Mouse (Mus musculus) kidney, embryonic 16.5 days (tissue): ENCODE measurements around the gene Ttc7. TPM values are rescaled to one million over a fixed set of nuclear protein-coding genes. Genes with fewer than 3 reads are reported as not detected.

Source experiments
- ATAC-seq: fragments of 200-750 bp; cut with Nextera tagmentation; 2 replicates; pipeline ENCODE4 v1.8.0; 2017; ENCODE audit warnings: moderate TSS enrichment; ENCODE audit not compliant: low FRiP score, low TSS enrichment
- H3K27ac ChIP-seq: fragments of 300-500 bp; sonication (generic); 2 replicates; pipeline ENCODE4 v1.5.1; 2014; ENCODE audit warnings: low read length
- H3K27me3 ChIP-seq: fragments of 300-500 bp; sonication (generic); 2 replicates; pipeline ENCODE4 v1.6.1; 2014; ENCODE audit warnings: low read length, control low read depth, mixed read lengths; ENCODE audit not compliant: insufficient read depth
- H3K36me3 ChIP-seq: fragments of 300-500 bp; sonication (generic); 2 replicates; pipeline ENCODE4 v1.6.1; 2014; ENCODE audit warnings: low read length, control low read depth, mixed read lengths; ENCODE audit not compliant: insufficient read depth
- H3K4me1 ChIP-seq: fragments of 300-500 bp; sonication (generic); 2 replicates; pipeline ENCODE4 v1.6.1; 2014; ENCODE audit warnings: low read length, control low read depth, mixed read lengths; ENCODE audit not compliant: insufficient read depth
- H3K4me2 ChIP-seq: fragments of 300-500 bp; sonication (generic); replicated peaks from 2 replicates; pipeline ENCODE4 v1.6.1; 2014; ENCODE audit warnings: low read depth, low read length
- H3K4me3 ChIP-seq: fragments of 300-500 bp; sonication (generic); 2 replicates; pipeline ENCODE4 v1.5.1; 2014; ENCODE audit warnings: mild to moderate bottlenecking, low read length
- H3K9ac ChIP-seq: fragments of 300-500 bp; sonication (generic); replicated peaks from 2 replicates; pipeline ENCODE4 v1.6.1; 2014; ENCODE audit warnings: low read length
- H3K9me3 ChIP-seq: fragments of 300-500 bp; sonication (generic); 2 replicates; pipeline ENCODE4 v1.6.1; 2016; ENCODE audit warnings: low read length, control low read depth
- WGBS: fragments of 180-500 bp; shearing (Covaris S2); extraction: QIAGEN DNeasy Blood & Tissue Kit; methylation state at CpG from one replicate; pipeline ENCODE4 v1.1.7; 2014; 5-methylcytosine and 5-hydroxymethylcytosine counted together
- polyA plus RNA-seq: library from polyadenylated mRNA; unstranded; fragments of >200 nt; fragmentation: Nextera tagmentation; extraction: Ambion mirVana; gene quantifications from 2 replicates; pipeline ENCODE4 v1.2.1, GENCODE M21; 2015

Ttc7 gene
- polyA plus RNA-seq, 1 experiment from 2014 or later = 8.7 TPM

DNA sequence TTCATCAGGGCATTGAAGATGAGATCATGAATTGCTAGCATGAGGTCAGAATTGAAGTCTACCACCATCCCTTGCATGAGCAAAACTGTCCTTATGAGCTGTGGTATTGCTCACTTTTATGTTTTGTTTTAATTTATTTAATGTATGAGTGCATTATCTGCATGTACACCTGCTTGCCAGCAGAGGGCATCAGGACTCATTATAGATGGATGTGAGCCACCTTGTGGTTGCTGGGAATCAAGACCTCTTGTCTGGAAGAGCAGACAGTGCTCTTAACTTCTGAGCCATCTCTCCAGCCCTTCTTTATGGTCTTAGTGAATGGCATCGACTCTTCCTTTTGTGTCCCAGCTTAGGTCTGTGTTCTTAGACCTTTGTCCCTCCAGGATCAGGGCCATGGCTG is 39.0 kb downstream of the Ttc7 start:
- 84% methylated on average over 1 of the region's 1 CpGs for WGBS
- Histone ChIP-seq H3K9ac (no peak overlapping the region), H3K36me3 (no peaks in the 10 kb centered on the region; the same call in 1 of the 2 replicates), H3K27ac (no peak overlapping the region), H3K4me1 (no peaks in the 10 kb centered on the region), H3K4me2 (no peak overlapping the region), H3K9me3 (peaks cover 6% of the 10 kb centered on the region; the same call in 1 of the 2 replicates), H3K27me3 (no peaks in the 10 kb centered on the region), H3K4me3 (no peak overlapping the region)
- no peak for ATAC-seq

DNA sequence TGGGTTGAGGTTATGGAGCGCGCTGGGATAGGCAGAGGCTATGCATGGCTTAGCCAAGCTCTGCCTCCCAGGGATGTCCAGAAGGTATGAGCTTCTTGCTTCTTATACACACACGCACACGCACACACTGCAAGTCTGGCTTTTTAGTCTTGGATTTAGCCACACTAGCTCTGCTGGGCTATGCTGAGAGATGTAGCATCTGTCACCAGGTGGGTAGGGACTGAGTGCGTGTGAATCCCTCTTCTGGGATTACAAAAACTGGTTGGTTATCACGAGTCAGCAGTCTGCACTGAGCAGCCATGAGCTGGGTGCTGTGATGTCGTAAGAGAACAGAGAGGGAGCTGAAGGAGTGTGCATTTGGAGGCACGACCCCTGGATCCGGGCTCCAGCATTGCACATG is 40.5 kb downstream of the Ttc7 start:
- no peaks in the 10 kb centered on the region for H3K27me3 ChIP-seq
- no peak overlapping the region for H3K9ac ChIP-seq
- no peak overlapping the region for H3K4me3 ChIP-seq
- no peak overlapping the region for H3K27ac ChIP-seq
- WGBS = 81% methylated on average over 9 of the region's 9 CpGs
- H3K36me3 ChIP-seq = no peaks in the 10 kb centered on the region; the same call in 1 of the 2 replicates
- no peaks in the 10 kb centered on the region for H3K4me1 ChIP-seq
- ATAC-seq = no peak
- H3K9me3 ChIP-seq = peaks cover 6% of the 10 kb centered on the region; the same call in 1 of the 2 replicates
- no peak overlapping the region for H3K4me2 ChIP-seq

DNA sequence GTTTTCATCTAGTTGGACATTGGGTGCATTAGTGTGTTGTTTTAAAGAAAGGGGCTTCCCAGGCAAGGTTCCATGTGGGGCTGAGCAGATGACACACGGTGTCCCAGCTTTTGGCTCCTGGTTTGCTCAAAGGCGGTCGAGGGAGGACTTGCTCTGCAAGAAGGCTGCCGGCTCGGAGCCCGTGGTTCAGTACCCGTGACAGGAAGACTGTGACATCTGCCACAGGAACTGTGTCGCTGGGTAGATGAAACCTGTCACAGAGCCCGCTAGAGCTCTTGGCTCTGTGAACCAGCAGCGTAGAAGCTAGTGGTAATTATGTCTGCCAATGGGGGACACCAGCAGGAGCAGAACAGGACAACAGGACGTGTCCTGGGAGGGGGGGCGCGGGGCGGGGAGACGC is 42.8 kb downstream of the Ttc7 start:
- no peak overlapping the region for H3K4me3 ChIP-seq
- H3K36me3 ChIP-seq = no peaks in the 10 kb centered on the region; the same call in 1 of the 2 replicates
- H3K27me3 ChIP-seq = no peaks in the 10 kb centered on the region
- H3K27ac ChIP-seq = no peak overlapping the region
- H3K9ac ChIP-seq = no peak overlapping the region
- peaks cover 6% of the 10 kb centered on the region; the same call in 1 of the 2 replicates for H3K9me3 ChIP-seq
- H3K4me2 ChIP-seq = no peak overlapping the region
- WGBS = 62% methylated on average over 12 of the region's 15 CpGs
- ATAC-seq = no peak
- peaks cover 5% of the 10 kb centered on the region; the same call in 1 of the 2 replicates for H3K4me1 ChIP-seq

DNA sequence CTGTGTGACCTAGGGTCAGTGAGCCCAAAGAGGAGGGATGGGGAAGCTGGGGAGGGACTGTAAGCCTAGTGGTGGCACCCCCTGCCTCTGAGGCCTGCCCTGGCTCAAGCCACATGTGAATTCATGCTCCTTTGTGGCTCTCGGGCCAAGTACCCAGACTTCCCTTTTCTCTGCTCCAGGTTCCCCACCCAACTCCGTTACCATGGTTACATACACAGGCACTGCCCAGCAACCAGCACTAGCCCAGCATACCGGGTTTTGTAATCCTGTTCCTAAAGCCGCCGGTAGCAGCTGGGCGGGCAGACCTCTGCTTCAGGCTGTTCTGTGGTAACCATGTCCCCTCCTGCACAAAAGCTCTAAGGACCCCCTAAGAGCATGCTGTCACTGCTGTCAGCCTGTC is 44.3 kb downstream of the Ttc7 start:
- Histone ChIP-seq H3K9me3 (0 out of 2 replicates have a peak, but pooled peaks cover under 1% of the 10 kb centered on the region), H3K4me1 (peaks cover 19% of the 10 kb centered on the region), H3K4me2 (no peak overlapping the region), H3K9ac (no peak overlapping the region), H3K27ac (no peak overlapping the region), H3K27me3 (no peaks in the 10 kb centered on the region), H3K4me3 (no peak overlapping the region), H3K36me3 (no peaks in the 10 kb centered on the region)
- WGBS = 37% methylated on average over 6 of the region's 6 CpGs
- no peak for ATAC-seq

DNA sequence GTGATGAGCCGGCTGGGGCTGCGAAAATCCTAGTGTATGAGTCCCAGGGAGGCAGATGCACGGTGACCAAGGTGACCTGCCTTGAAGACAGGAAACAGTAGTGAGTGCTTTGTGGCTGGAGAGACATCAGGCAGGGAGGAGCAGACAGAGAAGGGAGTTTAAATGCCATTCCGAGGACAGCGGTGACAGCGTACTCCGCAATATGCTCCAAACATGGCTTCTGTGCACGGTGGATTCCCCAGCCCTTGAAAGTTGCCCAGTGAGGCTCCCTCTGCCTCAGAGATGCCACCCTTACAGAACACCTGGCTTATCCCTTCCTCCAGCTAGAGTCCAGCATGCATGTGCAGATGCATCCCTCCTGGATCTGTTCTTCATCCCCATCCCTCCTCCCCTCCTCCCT is 45.0 kb downstream of the Ttc7 start:
- no peaks in the 10 kb centered on the region for H3K36me3 ChIP-seq
- H3K4me3 ChIP-seq = no peak overlapping the region
- 66% methylated on average over 8 of the region's 8 CpGs for WGBS
- H3K4me1 ChIP-seq = peaks cover 24% of the 10 kb centered on the region
- ATAC-seq = no peak
- no peak overlapping the region for H3K27ac ChIP-seq
- no peaks in the 10 kb centered on the region for H3K9me3 ChIP-seq
- H3K27me3 ChIP-seq = no peaks in the 10 kb centered on the region
- no peak overlapping the region for H3K9ac ChIP-seq
- no peak overlapping the region for H3K4me2 ChIP-seq

DNA sequence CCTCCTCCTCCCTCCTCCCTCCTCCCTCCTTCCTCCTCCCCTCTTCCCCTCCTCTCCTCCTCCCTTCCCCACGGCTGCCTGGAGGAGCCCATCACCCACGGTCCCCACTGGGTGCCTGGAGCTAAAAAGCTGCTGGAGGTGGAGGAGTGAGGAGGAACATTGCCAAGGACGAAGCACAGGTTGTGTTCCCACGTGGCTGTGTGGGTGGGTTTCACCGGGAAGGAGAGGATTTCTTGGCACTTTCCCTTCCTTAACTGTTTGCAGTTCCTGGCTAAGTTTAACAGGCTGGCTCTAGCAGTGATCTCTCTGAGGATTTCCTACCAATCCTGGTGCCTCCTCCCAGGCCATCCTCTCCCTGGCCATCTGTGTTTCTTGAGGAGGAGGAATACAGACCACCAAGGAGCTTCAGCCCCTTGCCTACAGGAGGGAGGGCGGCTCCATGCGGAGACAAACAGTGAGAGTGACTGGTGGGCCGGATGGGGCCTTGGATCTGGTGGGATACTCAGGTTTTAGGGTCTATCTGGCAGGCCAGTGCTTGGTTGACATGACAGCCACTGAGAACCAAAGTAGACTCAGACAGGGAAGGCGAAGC is 45.6 kb downstream of the Ttc7 start:
- Histone ChIP-seq H3K4me1 (peaks cover 24% of the 10 kb centered on the region), H3K4me2 (no peak overlapping the region), H3K9me3 (no peaks in the 10 kb centered on the region), H3K27me3 (no peaks in the 10 kb centered on the region), H3K36me3 (no peaks in the 10 kb centered on the region), H3K27ac (no peak overlapping the region), H3K4me3 (no peak overlapping the region), H3K9ac (no peak overlapping the region)
- WGBS = 58% methylated on average over 8 of the region's 9 CpGs
- no peak for ATAC-seq

DNA sequence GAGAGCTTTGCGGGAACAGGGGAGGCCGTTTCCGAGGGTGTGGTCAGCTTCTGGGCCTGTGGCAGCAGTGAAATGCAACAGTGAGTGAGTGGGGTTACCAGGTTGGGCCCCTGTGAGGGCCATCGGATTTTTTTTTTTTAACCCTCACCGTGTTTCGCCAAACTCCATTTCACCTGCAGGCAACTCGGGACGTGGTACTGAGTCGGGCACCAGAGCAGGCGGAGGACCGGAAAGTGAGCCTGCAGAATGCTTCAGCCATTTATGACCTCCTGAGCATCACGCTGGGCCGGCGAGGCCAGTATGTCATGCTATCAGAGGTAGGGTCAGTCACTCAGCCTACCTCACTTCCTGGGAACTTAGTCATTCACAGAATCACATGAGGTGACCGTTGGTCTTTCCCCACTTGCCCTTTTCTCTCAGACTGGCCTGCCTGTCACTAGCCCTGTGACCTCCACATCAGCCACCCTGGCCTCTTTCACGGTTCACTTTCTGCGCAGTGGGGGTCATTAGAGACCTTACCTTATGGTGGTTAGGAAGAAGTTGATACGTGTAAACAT is 46.5 kb downstream of the Ttc7 start:
- no peak for ATAC-seq
- 82% methylated on average over 18 of the region's 18 CpGs for WGBS

DNA sequence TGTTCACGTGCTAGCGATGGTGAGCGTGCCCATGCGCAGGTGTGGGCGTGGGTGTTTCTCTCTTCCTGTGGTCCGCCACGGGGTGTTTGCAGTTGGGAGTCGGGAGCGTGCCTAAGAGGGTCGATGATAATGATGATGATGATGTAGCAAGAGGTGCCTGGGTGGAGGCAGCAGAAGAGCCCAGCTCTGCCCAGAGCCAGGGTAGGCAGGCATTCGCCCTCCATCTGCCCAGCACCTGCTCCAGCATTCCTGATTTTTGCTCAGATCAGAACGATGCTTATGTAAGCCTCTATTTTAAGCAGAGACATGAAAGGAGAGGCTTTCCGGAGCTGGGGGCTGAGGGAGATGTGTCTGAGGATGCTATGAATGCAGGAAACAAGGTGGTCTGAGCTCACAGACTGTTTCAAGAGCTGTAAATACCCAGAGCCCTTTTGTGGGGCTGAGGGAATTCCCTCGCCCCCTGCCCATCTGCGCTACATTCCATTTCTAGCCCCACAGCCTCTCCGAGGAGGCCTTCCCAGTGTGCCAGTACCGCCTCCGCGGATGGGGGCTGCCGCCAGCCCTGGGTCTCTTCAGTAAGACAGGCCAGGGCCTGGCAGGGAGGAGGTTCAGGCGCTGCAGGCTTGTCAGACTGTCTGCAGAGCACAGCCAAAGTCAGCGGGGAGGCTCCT is 47.7 kb downstream of the Ttc7 start:
- Histone ChIP-seq H3K9ac (peak overlapping the region; percentile 36), H3K4me1 (peaks cover 24% of the 10 kb centered on the region), H3K36me3 (no peaks in the 10 kb centered on the region), H3K4me2 (peak overlapping the region; percentile 36), H3K27ac (peak overlapping the region; percentile 67), H3K27me3 (no peaks in the 10 kb centered on the region), H3K9me3 (no peaks in the 10 kb centered on the region), H3K4me3 (no peak overlapping the region)
- ATAC-seq = peak; percentile 23
- 43% methylated on average over 22 of the region's 22 CpGs for WGBS

More for the DNA sequence above, 46.5 kb downstream of the Ttc7 start:
- no peak overlapping the region for H3K9ac ChIP-seq
- no peak overlapping the region for H3K27ac ChIP-seq
- no peak overlapping the region for H3K4me2 ChIP-seq
- no peak overlapping the region for H3K4me3 ChIP-seq
- H3K4me1 ChIP-seq = peaks cover 24% of the 10 kb centered on the region
- H3K36me3 ChIP-seq = no peaks in the 10 kb centered on the region
- no peaks in the 10 kb centered on the region for H3K27me3 ChIP-seq
- H3K9me3 ChIP-seq = no peaks in the 10 kb centered on the region

DNA sequence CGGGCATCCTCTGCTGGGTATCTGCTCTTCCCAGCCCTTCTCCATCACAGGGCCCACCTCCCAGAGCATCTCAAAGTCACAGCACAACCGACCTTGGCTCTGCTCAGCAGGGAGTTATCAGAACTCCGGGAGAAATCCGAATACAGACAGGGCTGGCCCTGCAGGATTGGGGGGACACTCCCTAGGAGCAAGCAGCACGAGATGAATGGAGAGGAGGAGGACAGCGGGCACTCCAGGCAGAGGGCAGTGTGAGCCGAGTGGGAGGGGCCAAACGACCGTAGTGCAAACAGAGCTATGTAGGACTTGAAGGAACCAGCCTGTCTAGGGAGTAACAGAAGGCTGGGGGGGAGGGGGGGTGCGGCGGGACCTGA is 48.2 kb downstream of the Ttc7 start:
- ATAC-seq = peak; percentile 86
- under 1% methylated on average over 11 of the region's 11 CpGs for WGBS
- no peaks in the 10 kb centered on the region for H3K9me3 ChIP-seq
- no peaks in the 10 kb centered on the region for H3K36me3 ChIP-seq
- H3K4me1 ChIP-seq = peaks cover 24% of the 10 kb centered on the region
- H3K4me2 ChIP-seq = peak overlapping the region; percentile 36
- no peak overlapping the region for H3K4me3 ChIP-seq
- peak overlapping the region; percentile 67 for H3K27ac ChIP-seq
- H3K9ac ChIP-seq = peak overlapping the region; percentile 36; the same call in 1 of the 2 replicates
- H3K27me3 ChIP-seq = no peaks in the 10 kb centered on the region
